Comparison of ENCODE assay signal across 8 mouse cellular contexts in the genomic region with DNA sequence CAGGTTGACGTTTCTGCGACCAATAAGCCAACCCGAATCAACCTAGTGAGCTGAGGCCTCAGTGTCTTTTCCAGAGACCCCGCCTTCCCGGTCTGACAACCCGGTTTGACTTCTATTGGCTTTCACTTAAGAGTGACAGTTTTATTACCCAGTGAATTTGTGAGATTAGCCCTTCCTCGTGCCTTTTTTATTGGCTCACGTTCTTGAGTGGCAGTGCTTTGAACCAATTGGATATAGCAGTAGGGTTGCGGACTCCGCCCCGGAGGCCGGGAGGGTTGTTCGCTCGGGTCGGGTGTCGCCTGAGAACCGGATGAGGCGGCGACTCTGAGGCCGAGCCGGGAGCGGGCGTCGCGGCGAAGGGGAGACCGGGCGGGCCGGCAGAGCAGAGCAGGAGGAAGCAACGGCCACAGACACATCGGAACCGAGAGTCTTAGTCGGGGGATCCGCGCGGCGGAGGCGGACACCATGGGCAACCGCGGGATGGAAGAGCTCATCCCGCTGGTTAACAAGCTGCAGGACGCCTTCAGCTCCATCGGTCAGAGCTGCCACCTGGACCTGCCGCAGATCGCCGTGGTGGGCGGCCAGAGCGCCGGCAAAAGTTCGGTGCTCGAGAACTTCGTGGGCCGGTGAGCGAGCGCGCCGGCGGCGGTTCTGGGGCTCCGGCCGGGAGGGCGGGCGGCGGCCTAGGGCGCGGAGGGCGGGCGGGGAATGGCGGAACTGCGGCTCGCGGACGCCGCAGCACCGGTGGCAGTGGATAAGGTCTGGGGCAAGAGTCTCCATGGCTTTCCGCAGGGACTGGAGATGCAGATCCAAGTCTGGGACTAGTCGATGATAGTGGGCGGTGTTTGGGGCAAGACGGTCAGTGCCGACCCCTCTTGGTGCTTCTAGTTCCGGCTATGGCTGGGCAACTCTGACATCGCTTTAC. TPM values are rescaled to one million over a fixed set of nuclear protein-coding genes. Genes with fewer than 3 reads are reported as not detected.
A peak's percentile ranks its signal among the peaks of the same experiment; 100 is the strongest.
DNase-seq lines count a peak whose midpoint lies in the region; ATAC-seq lines count a peak whose summit lies in the region.

Gene Dnm2 (plus strand): TSS at position 278 of the 925 bp plus-strand sequence.

- WGBS in heart, embryonic 14.5 days, result under 1% methylated on average over 81 of the region's 82 CpGs
- under 1% methylated on average over 82 of the region's 82 CpGs for WGBS in liver, embryonic 13.5 days (ENCODE audit: insufficient replicate concordance)
- WGBS in stomach, embryonic 16.5 days, result under 1% methylated on average over 82 of the region's 82 CpGs

- peak; percentile 100 for DNase-seq in c-Kit-negative CD71-positive TER-119-positive erythroid progenitor cells, embryonic 14.5 days (ENCODE audit: low read depth, low spot score)
- DNase-seq in fibroblast of lung, adult 2 months (ENCODE audit: low read depth), result peak; percentile 97
- DNase-seq in kidney, postnatal 14 days, result peak; percentile 99
- peak; percentile 99 for DNase-seq in liver, embryonic 13.5 days
- peak; percentile 94 for DNase-seq in neural tube, embryonic 10.5 days (ENCODE audit: extremely low spot score, low spot score)

- H3K27ac ChIP-seq in heart, embryonic 14.5 days (replicated peaks in 1 of 2; ENCODE audit: control insufficient read depth in 1 of 2, insufficient read depth in 1 of 2, low read depth in 2 of 2, low read length in 2 of 2), result peak within 1 kb of the TSS; percentile 77 to 89
- peak within 1 kb of the TSS; percentile 95 for H3K27ac ChIP-seq in liver, embryonic 13.5 days
- peak within 1 kb of the TSS; percentile 85 for H3K27ac ChIP-seq in stomach, embryonic 16.5 days (ENCODE audit: low read length)

- H3K9me3 ChIP-seq in heart, embryonic 14.5 days (ENCODE audit: control insufficient read depth, low read length), result no peaks in the 10 kb centered on the region
- no peaks in the 10 kb centered on the region for H3K9me3 ChIP-seq in liver, embryonic 13.5 days (replicated peaks)
- H3K9me3 ChIP-seq in stomach, embryonic 16.5 days (replicated peaks; ENCODE audit: control insufficient read depth, low read length), result no peaks in the 10 kb centered on the region

- peak within 1 kb of the TSS; percentile 70 to 99 for H3K4me3 ChIP-seq in heart, embryonic 14.5 days (ENCODE audit: control insufficient read depth in 1 of 2, insufficient read depth in 1 of 2, low read depth in 1 of 2, low read length in 2 of 2)
- peak within 1 kb of the TSS; percentile 91 for H3K4me3 ChIP-seq in liver, embryonic 13.5 days (replicated peaks)
- peak within 1 kb of the TSS; percentile 96 for H3K4me3 ChIP-seq in stomach, embryonic 16.5 days (replicated peaks; ENCODE audit: low read length)

- ATAC-seq in CD4-positive, CD25-positive, alpha-beta regulatory T cell, adult 4 months, result peak; percentile 99
- peak; percentile 98 for ATAC-seq in heart, embryonic 14.5 days (ENCODE audit: insufficient number of reproducible peaks, insufficient read depth, low FRiP score, low read depth)
- peak; percentile 98 for ATAC-seq in liver, embryonic 13.5 days (ENCODE audit: low read depth)
- ATAC-seq in stomach, embryonic 16.5 days (ENCODE audit: insufficient read depth, low FRiP score), result peak; percentile 99

- H3K27me3 ChIP-seq in heart, embryonic 14.5 days (ENCODE audit: control insufficient read depth, insufficient read depth, low read length), result no peaks in the 10 kb centered on the region
- H3K27me3 ChIP-seq in liver, embryonic 13.5 days, result no peaks in the 10 kb centered on the region
- no peaks in the 10 kb centered on the region for H3K27me3 ChIP-seq in stomach, embryonic 16.5 days (ENCODE audit: control insufficient read depth, insufficient read depth, low read length)

- H3K36me3 ChIP-seq in heart, embryonic 14.5 days (ENCODE audit: control insufficient read depth, insufficient read depth, low read length), result peaks cover 17% of the 10 kb centered on the region
- peaks cover 29% of the 10 kb centered on the region for H3K36me3 ChIP-seq in liver, embryonic 13.5 days
- peaks cover 9% of the 10 kb centered on the region; the same call in 1 of the 2 replicates for H3K36me3 ChIP-seq in stomach, embryonic 16.5 days (ENCODE audit: control insufficient read depth, insufficient read depth, low read length)

- H3K9ac ChIP-seq in heart, embryonic 14.5 days (ENCODE audit: low read length), result peak within 1 kb of the TSS; percentile 95
- peak within 1 kb of the TSS; percentile 97 for H3K9ac ChIP-seq in liver, embryonic 13.5 days
- peak within 1 kb of the TSS; percentile 92 for H3K9ac ChIP-seq in stomach, embryonic 16.5 days (ENCODE audit: low read length)

- peak within 1 kb of the TSS; percentile 81 for H3K4me2 ChIP-seq in heart, embryonic 14.5 days (ENCODE audit: low read length)
- H3K4me2 ChIP-seq in liver, embryonic 13.5 days, result peak within 1 kb of the TSS; percentile 90
- H3K4me2 ChIP-seq in stomach, embryonic 16.5 days (ENCODE audit: low read depth, low read length), result peak within 1 kb of the TSS; percentile 92

- H3K4me1 ChIP-seq in heart, embryonic 14.5 days (ENCODE audit: control insufficient read depth in 2 of 2, insufficient read depth in 2 of 2, low read length in 2 of 2), result peaks cover 9 to 20% of the 10 kb centered on the region in 2 experiments
- peaks cover 58% of the 10 kb centered on the region for H3K4me1 ChIP-seq in liver, embryonic 13.5 days (replicated peaks)
- H3K4me1 ChIP-seq in stomach, embryonic 16.5 days (ENCODE audit: control insufficient read depth, insufficient read depth, low read length), result peaks cover 22% of the 10 kb centered on the region

RNA-seq across cellular contexts. Expression of gene Dnm2, which starts in this region (rescaled TPM):
- polyA plus RNA-seq in CD4-positive, CD25-positive, alpha-beta regulatory T cell, adult 4 months (2017; shearing (Covaris generic)), result 100 to 1,000 TPM in 1 of 2 experiments, 10 to 100 TPM in 1; 97.0 to 119 TPM
- polyA plus RNA-seq in heart, embryonic 14.5 days (2014; fragmentation: Nextera tagmentation; extraction: Ambion mirVana), result 57.1 and 58.2 TPM in 2 replicates
- polyA plus RNA-seq in liver, embryonic 13.5 days (2015; fragmentation: Nextera tagmentation; extraction: Ambion mirVana), result 51.8 and 56.8 TPM in 2 replicates
- polyA plus RNA-seq in stomach, embryonic 16.5 days (2015; fragmentation: Nextera tagmentation; extraction: Ambion mirVana), result 81.4 and 97.2 TPM in 2 replicates

Comparison
In these comparisons a context has a peak if more than half of its experiments do, and no peak if none do; other contexts are left out.
1. Peak in every context shown above with its lines: DNase-seq, ATAC-seq, H3K4me3 ChIP-seq and H3K27ac ChIP-seq.